Mouse (Mus musculus) intestine, embryonic 14.5 days (tissue): ENCODE data around the gene Kng2. TPM values are rescaled to one million over a fixed set of nuclear protein-coding genes. Genes with fewer than 3 reads are reported as not detected.
"Not testable (repeated sequence)": the region's sequence is repeated elsewhere in the genome, so short reads cannot be mapped to it uniquely, and the experiment has no call there.

Source experiments
- ATAC-seq: fragments of 200-750 bp; cut with Nextera tagmentation; replicated peaks from 2 replicates; pipeline ENCODE4 v1.8.0; 2017; ENCODE audit warnings: low read depth, moderate number of reproducible peaks, moderate TSS enrichment, moderate library complexity; ENCODE audit not compliant: low FRiP score, low TSS enrichment
- DNase-seq: peaks from one replicate; pipeline ENCODE4 v3.0.0-alpha.2; 2018; ENCODE audit warnings: low spot score
- H3K27ac ChIP-seq: fragments of 300-500 bp; sonication (generic); 2 replicates; pipeline ENCODE4 v1.5.1; 2014; ENCODE audit warnings: low read depth, mild to moderate bottlenecking, control low read depth
- H3K27me3 ChIP-seq: fragments of 300-500 bp; sonication (generic); replicated peaks from 2 replicates; pipeline ENCODE4 v1.6.1; 2014; ENCODE audit warnings: low read length, control low read depth; ENCODE audit not compliant: control insufficient read depth, insufficient read depth
- H3K36me3 ChIP-seq: fragments of 300-500 bp; sonication (generic); 2 replicates; pipeline ENCODE4 v1.6.1; 2014; ENCODE audit warnings: low read length, control low read depth; ENCODE audit not compliant: control insufficient read depth, insufficient read depth
- H3K4me1 ChIP-seq: fragments of 300-500 bp; sonication (generic); replicated peaks from 2 replicates; pipeline ENCODE4 v1.6.1; 2014; ENCODE audit warnings: low read length, control low read depth, mixed read lengths; ENCODE audit not compliant: control insufficient read depth, insufficient read depth
- H3K4me2 ChIP-seq: fragments of 300-500 bp; sonication (generic); 2 replicates; pipeline ENCODE4 v1.6.1; 2014; ENCODE audit warnings: low read length
- H3K4me3 ChIP-seq: fragments of 300-500 bp; sonication (generic); 2 replicates; pipeline ENCODE4 v1.5.1; 2014; ENCODE audit warnings: low read depth, low read length, control low read depth, mixed read lengths
- H3K9ac ChIP-seq: fragments of 300-500 bp; sonication (generic); 2 replicates; pipeline ENCODE4 v1.6.1; 2014; ENCODE audit warnings: mild to moderate bottlenecking, low read length
- H3K9me3 ChIP-seq: fragments of 300-500 bp; sonication (generic); 2 replicates; pipeline ENCODE4 v1.6.1; 2016; ENCODE audit warnings: low read length, control low read depth; ENCODE audit not compliant: control insufficient read depth
- WGBS: fragments of 180-500 bp; shearing (Covaris S2); extraction: QIAGEN DNeasy Blood & Tissue Kit; methylation state at CpG from one replicate; pipeline ENCODE4 v1.1.7; 2014; 5-methylcytosine and 5-hydroxymethylcytosine counted together
- polyA plus RNA-seq: library from polyadenylated mRNA; unstranded; fragments of >200 nt; fragmentation: Nextera tagmentation; extraction: Ambion mirVana; gene quantifications from 2 replicates; pipeline ENCODE4 v1.2.1, GENCODE M21; 2014

Gene Kng2
- polyA plus RNA-seq, 1 experiment from 2014 or later, result not detected

DNA sequence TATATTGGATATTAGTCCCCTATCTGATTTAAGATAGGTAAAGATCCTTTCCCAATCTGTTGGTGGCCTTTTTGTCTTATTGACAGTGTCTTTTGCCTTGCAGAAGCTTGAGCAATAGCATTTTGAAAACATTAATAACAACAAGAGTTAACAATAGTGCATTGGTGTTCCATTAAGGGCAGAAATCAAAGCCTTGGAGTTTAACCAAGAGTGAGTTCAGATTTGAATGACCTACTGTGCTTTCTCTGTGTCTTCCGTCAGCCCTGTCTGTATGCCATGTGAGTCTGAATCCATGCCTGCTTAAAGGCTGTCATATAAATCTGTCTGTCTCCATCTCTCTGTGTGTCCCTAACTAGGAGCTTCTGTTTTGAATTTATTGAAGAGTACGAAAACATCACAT, 81.9 kb downstream of the Kng2 start:
- H3K36me3 ChIP-seq, result no peaks in the 10 kb centered on the region
- DNase-seq, result no peak
- H3K9me3 ChIP-seq, result no peaks in the 10 kb centered on the region
- H3K4me1 ChIP-seq, result no peaks in the 10 kb centered on the region
- no peak overlapping the region for H3K27ac ChIP-seq
- no peak overlapping the region for H3K9ac ChIP-seq
- no peak overlapping the region for H3K4me2 ChIP-seq
- no peak for ATAC-seq
- 80% methylated on average over 2 of the region's 2 CpGs for WGBS
- H3K27me3 ChIP-seq, result no peaks in the 10 kb centered on the region
- H3K4me3 ChIP-seq, result no peak overlapping the region

DNA sequence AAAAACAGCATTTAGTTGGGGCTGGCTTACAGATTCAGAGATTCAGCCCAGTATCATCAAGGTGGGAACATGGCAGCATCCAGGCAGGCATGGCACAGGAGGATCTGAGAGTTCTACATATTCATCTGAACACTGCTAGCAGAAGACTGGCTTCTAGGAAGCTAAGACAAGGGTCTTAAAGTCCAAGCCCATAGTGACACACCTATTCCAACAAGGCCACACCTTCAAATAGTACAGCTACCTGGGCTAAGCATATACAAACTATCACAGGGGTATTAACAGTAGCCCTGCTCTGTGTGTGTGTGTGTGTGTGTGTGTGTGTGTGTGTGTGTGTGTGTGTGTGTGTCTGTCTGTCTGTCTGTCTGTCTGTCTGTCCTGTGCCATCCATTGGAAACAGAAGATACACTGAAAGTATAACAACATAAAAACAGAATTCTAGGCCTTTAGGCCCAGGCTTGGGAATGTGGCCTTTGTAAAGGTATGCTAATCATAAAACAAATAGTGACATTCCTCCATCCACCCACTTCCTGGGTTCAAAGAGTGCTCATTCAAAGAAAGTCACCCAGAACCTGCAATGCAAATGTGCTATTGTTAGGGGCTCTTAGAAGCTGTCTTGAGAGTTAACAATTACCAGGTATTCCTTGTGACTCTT, 87.3 kb downstream of the Kng2 start:
- not testable (repeated sequence) for H3K36me3 ChIP-seq, DNase-seq, H3K4me3 ChIP-seq, ATAC-seq, H3K4me2 ChIP-seq, H3K9ac ChIP-seq, H3K27ac ChIP-seq, H3K4me1 ChIP-seq, H3K27me3 ChIP-seq, H3K9me3 ChIP-seq

- Histone ChIP-seq H3K4me2 (no peak overlapping the region), H3K9ac (no peak overlapping the region), H3K36me3 (no peaks in the 10 kb centered on the region), H3K4me3 (no peak overlapping the region), H3K27ac (no peak overlapping the region), H3K4me1 (no peaks in the 10 kb centered on the region), H3K27me3 (no peaks in the 10 kb centered on the region), H3K9me3 (no peaks in the 10 kb centered on the region)
- 83% methylated on average over 8 of the region's 8 CpGs for WGBS
- ATAC-seq, result no peak
- DNase-seq, result no peak
Measured at GRCm38 (mm10) chr16:22939120-22939695, 90.1 kb downstream of the Kng2 start.

- H3K4me1 ChIP-seq, result no peaks in the 10 kb centered on the region
- H3K27ac ChIP-seq, result no peak overlapping the region
- H3K27me3 ChIP-seq, result no peaks in the 10 kb centered on the region
- no peaks in the 10 kb centered on the region for H3K9me3 ChIP-seq
- WGBS, result 76% methylated on average over 2 of the region's 2 CpGs
- ATAC-seq (no peak), DNase-seq (no peak)
- H3K36me3 ChIP-seq, result no peaks in the 10 kb centered on the region
- H3K9ac ChIP-seq, result no peak overlapping the region
- H3K4me2 ChIP-seq, result no peak overlapping the region
- no peak overlapping the region for H3K4me3 ChIP-seq
Measured at GRCm38 (mm10) chr16:22938541-22938940, 90.7 kb downstream of the Kng2 start.

DNA sequence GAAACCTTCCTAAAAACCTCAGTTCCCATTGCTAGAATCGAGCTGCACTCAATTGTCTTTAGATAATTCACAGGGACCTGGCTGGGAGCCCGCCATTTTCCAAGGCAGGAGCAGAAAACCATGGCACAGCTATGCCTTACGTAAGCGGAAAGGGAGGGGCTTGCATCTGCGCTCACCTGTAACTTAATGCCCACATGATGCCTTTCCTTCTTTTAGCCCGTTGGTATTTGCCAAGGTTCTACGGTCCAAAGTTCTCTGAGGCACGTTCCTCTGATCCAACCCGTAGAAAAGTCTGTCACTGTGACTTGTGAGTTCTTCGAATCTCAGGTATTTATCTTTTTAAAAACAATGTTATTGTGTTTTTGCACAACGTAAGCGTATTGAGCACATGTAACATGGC, 91.7 kb downstream of the Kng2 start:
- H3K27ac ChIP-seq, result no peak overlapping the region
- ATAC-seq (no peak), DNase-seq (no peak)
- no peak overlapping the region for H3K9ac ChIP-seq
- H3K4me2 ChIP-seq, result no peak overlapping the region
- H3K27me3 ChIP-seq, result no peaks in the 10 kb centered on the region
- no peak overlapping the region for H3K4me3 ChIP-seq
- no peaks in the 10 kb centered on the region for H3K9me3 ChIP-seq
- no peaks in the 10 kb centered on the region for H3K4me1 ChIP-seq
- no peaks in the 10 kb centered on the region for H3K36me3 ChIP-seq
- WGBS, result 88% methylated on average over 12 of the region's 12 CpGs

Other genes with a start within 250 kb of the Kng2 start
- gene Crygs, start 217.9 kb downstream of the Kng2 start, polyA plus RNA-seq, result not detected in 2 replicates
- gene Tbccd1, start 171.8 kb downstream of the Kng2 start, polyA plus RNA-seq, result 28.9 and 31.9 TPM in 2 replicates
- 83.1 and 94.1 TPM in 2 replicates for gene Dnajb11, start 171.6 kb downstream of the Kng2 start, polyA plus RNA-seq
- 0.36 and 0.43 TPM in 2 replicates for gene Ahsg, start 138.2 kb downstream of the Kng2 start, polyA plus RNA-seq
- gene Fetub, start 111.1 kb downstream of the Kng2 start, polyA plus RNA-seq, result not detected in 2 replicates
- gene Hrg, start 78.4 kb downstream of the Kng2 start, polyA plus RNA-seq, result 0.13 TPM in 1 of 2 replicates, not detected in the other
- not detected in 2 replicates for gene Kng1, start 28.4 kb upstream of the Kng2 start, polyA plus RNA-seq
- gene Eif4a2, start 78.0 kb upstream of the Kng2 start, polyA plus RNA-seq, result 218 and 243 TPM in 2 replicates
- 126 and 136 TPM in 2 replicates for gene Rfc4, start 98.3 kb upstream of the Kng2 start, polyA plus RNA-seq
- not detected in 2 replicates for gene Adipoq, start 117.1 kb upstream of the Kng2 start, polyA plus RNA-seq
- gene St6gal1, start 195.3 kb upstream of the Kng2 start, polyA plus RNA-seq, result 22.4 and 26.7 TPM in 2 replicates